Mouse (Mus musculus) mouse embryonic stem cell (cell line): Measurements from ENCODE around the gene Zswim2.
"Not testable (repeated sequence)": the region's sequence is repeated elsewhere in the genome, so short reads cannot be mapped to it uniquely, and the experiment has no call there.

Experiments
- in situ Hi-C, 2 experiments: fragments of 300-500 bp; cut with MboI; formaldehyde crosslinking; loops; 1 replicate in 1 of 2; 3 replicates in 1 of 2; pipeline ENCODE4 v1.14.3; 2019 to 2020; ENCODE audit warnings: low sequenced_read_pairs in 2 of 2, low pct_unique_long_range_greater_than_20kb in 1 of 2, mixed read lengths in 1 of 2; ENCODE audit not compliant: unreplicated experiment in 1 of 2

The Zswim2 gene

GRCm38 (mm10) chr2:83940931-83941361 is at the start of gene Zswim2:
TSS of gene Zswim2 (minus strand) at chr2:83941228.
- in situ Hi-C loops = no loop called here

GRCm38 (mm10) chr2:83990253-83990652 is 49.2 kb upstream of the Zswim2 start, which contains the start of gene Gm13691:
TSS of gene Gm13691 (plus strand) at chr2:83990553.
- in situ Hi-C loops = not testable (repeated sequence)

GRCm38 (mm10) chr2:83984443-83984842 is 43.4 kb upstream of the Zswim2 start, which contains the start of gene Gm13697:
TSS of gene Gm13697 (plus strand) at chr2:83984743.
- in situ Hi-C loops = not testable (repeated sequence)

GRCm38 (mm10) chr2:83978633-83979032 is 37.6 kb upstream of the Zswim2 start, which contains the start of gene Gm13694:
TSS of gene Gm13694 (plus strand) at chr2:83978933.
- in situ Hi-C loops = not testable (repeated sequence)

GRCm38 (mm10) chr2:83972823-83973222 is 31.8 kb upstream of the Zswim2 start, which contains the start of gene Gm13696:
TSS of gene Gm13696 (plus strand) at chr2:83973123.
- in situ Hi-C loops = not testable (repeated sequence)

- in situ Hi-C loops = not testable (repeated sequence)
Measured at GRCm38 (mm10) chr2:83967013-83967412, 26.0 kb upstream of the Zswim2 start, which contains the start of gene Gm13695. TSS of gene Gm13695 (plus strand) at chr2:83967313.

- in situ Hi-C loops = not testable (repeated sequence)
Measured at GRCm38 (mm10) chr2:83961203-83961602, 20.2 kb upstream of the Zswim2 start, which contains the start of gene Gm13693. TSS of gene Gm13693 (plus strand) at chr2:83961503.

GRCm38 (mm10) chr2:83955393-83955792 is 14.4 kb upstream of the Zswim2 start, which contains the start of gene Gm13698:
TSS of gene Gm13698 (plus strand) at chr2:83955693.
- in situ Hi-C loops = not testable (repeated sequence)

- in situ Hi-C loops = no loop called here
Measured at GRCm38 (mm10) chr2:83941792-83942191, 764 bp upstream of the Zswim2 start.

- in situ Hi-C loops = no loop called here
Measured at GRCm38 (mm10) chr2:83941378-83941777, 350 bp upstream of the Zswim2 start.

GRCm38 (mm10) chr2:83929478-83930088 is 11.4 kb downstream of the Zswim2 start:
- in situ Hi-C loops = no loop called here

- in situ Hi-C loops = no loop called here
Measured at GRCm38 (mm10) chr2:83901896-83902540, 39.0 kb downstream of the Zswim2 start.

GRCm38 (mm10) chr2:83893701-83894100 is 47.3 kb downstream of the Zswim2 start:
- in situ Hi-C loops = no loop called here

- in situ Hi-C loops = no loop called here
Measured at GRCm38 (mm10) chr2:83883850-83884420, 57.1 kb downstream of the Zswim2 start.
